Mouse (Mus musculus) WW6 (cell line): Measurements from ENCODE around the gene Vmn1r47.
"Not testable (repeated sequence)": the region's sequence is repeated elsewhere in the genome, so short reads cannot be mapped to it uniquely, and the experiment has no call there.

Experiments
- DNase-seq: peaks from one replicate; pipeline ENCODE4 v3.0.0-alpha.2; 2013; ENCODE audit warnings: low read depth, low spot score

The Vmn1r47 gene

GRCm38 (mm10) chr6:90015847-90016246 is at the start of gene Vmn1r47:
TSS of gene Vmn1r47 (plus strand) at chr6:90016147.
- DNase-seq, result not testable (repeated sequence)

- no peak for DNase-seq
Measured at GRCm38 (mm10) chr6:89966341-89966740, 49.6 kb upstream of the Vmn1r47 start.

- DNase-seq, result no peak
Measured at GRCm38 (mm10) chr6:89969013-89969412, 46.9 kb upstream of the Vmn1r47 start, which contains the start of gene Vmn1r46. TSS of gene Vmn1r46 (plus strand) at chr6:89969313.

- DNase-seq, result no peak
Measured at GRCm38 (mm10) chr6:89985989-89986388, 30.0 kb upstream of the Vmn1r47 start.

GRCm38 (mm10) chr6:90036741-90037140 is 20.8 kb downstream of the Vmn1r47 start, which contains the start of gene Vmn1r48:
TSS of gene Vmn1r48 (minus strand) at chr6:90036841.
- not testable (repeated sequence) for DNase-seq
